ENCODE assay signal across 9 mouse cellular contexts in the genomic region with DNA sequence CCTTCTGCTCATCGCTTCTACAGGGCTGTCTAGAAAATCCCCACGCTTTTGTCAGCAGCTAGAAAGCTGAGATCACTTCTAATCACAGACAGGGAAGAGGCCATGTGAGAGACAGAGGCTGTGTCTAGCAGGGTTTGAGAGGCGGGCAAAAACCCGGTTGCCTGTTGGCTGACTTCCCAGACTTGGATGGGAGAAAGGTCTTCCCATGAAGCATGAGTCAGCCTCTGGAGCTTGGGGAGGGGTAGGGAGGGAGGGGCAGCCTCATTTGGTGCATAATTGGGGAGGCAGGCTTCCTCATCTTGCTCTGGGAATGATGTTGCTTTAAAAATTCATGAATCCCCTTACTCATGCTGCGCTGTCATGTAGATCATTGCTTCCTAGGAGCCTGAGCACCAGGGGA. TPM values are rescaled to one million over a fixed set of nuclear protein-coding genes. Genes with fewer than 3 reads are reported as not detected.
DNase-seq lines count a peak whose midpoint lies in the region; ATAC-seq and TF ChIP-seq lines count a peak whose summit lies in the region.
"Had no signal": no experiment of that assay in that cellular context is flagged by ENCODE, and none has a peak within 500 bp of the region (broad histone marks: within the 10 kb centered on the region; RNA-seq: fewer than 3 reads in every experiment).

No protein-coding gene starts in this region.

- H3K9ac ChIP-seq in limb, embryonic 14.5 days (ENCODE audit: low read depth, low read length, severe bottlenecking) = no peak overlapping the region
- H3K9ac ChIP-seq: embryonic facial prominence, embryonic 13.5 days had no signal

- ATAC-seq in frontal cortex, adult (ENCODE audit: low TSS enrichment) = no peak
- no peak for ATAC-seq in limb, embryonic 14.5 days (ENCODE audit: low FRiP score, low read depth)
- ATAC-seq in activated CD4-positive, CD25-positive, alpha-beta regulatory T cell, adult 4 months = no peak

- no peak overlapping the region for H3K4me3 ChIP-seq in limb, embryonic 14.5 days (replicated peaks; ENCODE audit: low read length)
- H3K4me3 ChIP-seq: embryonic facial prominence, embryonic 13.5 days had no signal

- H3K9me3 ChIP-seq in limb, embryonic 14.5 days (ENCODE audit: control insufficient read depth, low read length) = no peaks in the 10 kb centered on the region
- H3K9me3 ChIP-seq: embryonic facial prominence, embryonic 13.5 days had no signal

- no peak overlapping the region for H3K4me2 ChIP-seq in limb, embryonic 14.5 days (replicated peaks; ENCODE audit: low read depth, low read length, severe bottlenecking)
- H3K4me2 ChIP-seq: embryonic facial prominence, embryonic 13.5 days had no signal

- WGBS in limb, embryonic 14.5 days = 61% methylated on average over 5 of the region's 5 CpGs

- H3K27me3 ChIP-seq in limb, embryonic 14.5 days (ENCODE audit: control insufficient read depth, insufficient read depth, low read length) = no peaks in the 10 kb centered on the region
- H3K27me3 ChIP-seq: embryonic facial prominence, embryonic 13.5 days had no signal

- H3K36me3 ChIP-seq in limb, embryonic 14.5 days (ENCODE audit: control insufficient read depth, insufficient read depth, low read length) = no peaks in the 10 kb centered on the region
- H3K36me3 ChIP-seq: embryonic facial prominence, embryonic 13.5 days had no signal

- peak; percentile 32 to 79 for DNase-seq in frontal cortex, adult 2 months (ENCODE audit: extremely low spot score in 1 of 2, low spot score in 1 of 2)
- peak; percentile 83 for DNase-seq in adrenal gland, postnatal 10 days
- peak; percentile 22 for DNase-seq in gastrocnemius, adult 18-20 months (ENCODE audit: low spot score)
- DNase-seq in kidney, adult 9 months = peak; percentile 2
- DNase-seq in limb, embryonic 14.5 days (ENCODE audit: low spot score) = peak; percentile 71
- peak; percentile 55 for DNase-seq in right cerebral cortex, postnatal 14 days

- no peak for TF ChIP-seq POLR2A in limb, embryonic 14.5 days (IDR thresholded peaks at IDR 0.05; ENCODE audit: borderline replicate concordance, extremely low read depth, insufficient read depth, insufficient read length)

- no peaks in the 10 kb centered on the region for H3K4me1 ChIP-seq in limb, embryonic 14.5 days (ENCODE audit: control insufficient read depth, insufficient read depth, low read length)

- H3K27ac ChIP-seq in limb, embryonic 14.5 days (replicated peaks; ENCODE audit: low read depth, low read length) = no peak overlapping the region
- H3K27ac ChIP-seq: embryonic facial prominence, embryonic 13.5 days had no signal

RNA-seq across cellular contexts. Expression of gene Shisa9, which starts 57.0 kb away (rescaled TPM):
- 61.9 and 70.7 TPM in 2 replicates for polyA plus RNA-seq in frontal cortex, adult 2 months (2012; rRNA removed)
- total RNA-seq in adrenal gland, postnatal 10 days (2021) = 1 to 10 TPM; 2.3 to 3.3 TPM
- not detected for total RNA-seq in gastrocnemius, adult 18-20 months (2021)
- 2.4 and 2.9 TPM in 2 replicates for polyA plus RNA-seq in limb, embryonic 14.5 days (2012; rRNA removed)
- polyA plus RNA-seq in limb, embryonic 14.5 days (2014; fragmentation: Nextera tagmentation; extraction: Ambion mirVana) = 1.8 and 2.0 TPM in 2 replicates
- not detected for polyA plus RNA-seq in activated CD4-positive, CD25-positive, alpha-beta regulatory T cell, adult 4 months (2017; shearing (Covaris generic))

Comparison
In these comparisons a context has a peak if more than half of its experiments do, and no peak if none do; other contexts are left out.
1. DNase-seq: peak in every context shown above with its lines; median percentile 83 in adrenal gland, postnatal 10 days; 71 in limb, embryonic 14.5 days; 56 in frontal cortex, adult 2 months; 55 in right cerebral cortex, postnatal 14 days; 22 in gastrocnemius, adult 18-20 months; 2 in kidney, adult 9 months.
2. RNA of gene Shisa9, which starts 57.0 kb away (polyA plus RNA-seq): 61.9 to 70.7 TPM in frontal cortex, adult 2 months; 1.8 to 2.9 TPM in limb, embryonic 14.5 days and not detected in activated CD4-positive, CD25-positive, alpha-beta regulatory T cell, adult 4 months; every median in the first group is over 10 times any median in the second.